Mouse (Mus musculus) cerebellum, adult 8-10 months (tissue): ENCODE measurements at regions not wholly inside any gene's neighbourhood (a gene's known extent, or its start where the extent isn't known, plus 50 kb on each side); places are given as distances from the start of the nearest gene placed in this dataset.

Experiments
- DNase-seq: peaks from one replicate; pipeline ENCODE4 v3.0.0; 2022

DNA sequence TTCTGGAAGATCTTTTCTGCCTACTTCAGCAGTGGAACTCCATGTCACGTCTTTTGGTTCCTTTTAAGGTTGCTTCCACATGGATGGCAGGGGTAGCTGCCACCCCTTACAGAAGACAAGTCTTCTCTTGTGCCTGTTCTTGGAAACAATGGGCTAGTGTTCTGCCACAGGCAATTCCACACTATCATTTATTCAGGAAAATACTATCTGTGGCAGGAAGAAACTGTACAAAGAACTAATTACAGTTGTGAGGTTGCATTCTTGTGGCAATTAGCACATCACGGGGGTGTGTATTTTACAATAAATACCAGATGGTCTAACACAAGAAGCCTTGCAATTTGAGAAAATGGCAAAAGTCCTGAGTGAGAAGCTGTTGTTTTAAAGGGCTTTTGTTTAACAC is 489.8 kb downstream of the Ccdc50 start:
- DNase-seq, result no peak

DNA sequence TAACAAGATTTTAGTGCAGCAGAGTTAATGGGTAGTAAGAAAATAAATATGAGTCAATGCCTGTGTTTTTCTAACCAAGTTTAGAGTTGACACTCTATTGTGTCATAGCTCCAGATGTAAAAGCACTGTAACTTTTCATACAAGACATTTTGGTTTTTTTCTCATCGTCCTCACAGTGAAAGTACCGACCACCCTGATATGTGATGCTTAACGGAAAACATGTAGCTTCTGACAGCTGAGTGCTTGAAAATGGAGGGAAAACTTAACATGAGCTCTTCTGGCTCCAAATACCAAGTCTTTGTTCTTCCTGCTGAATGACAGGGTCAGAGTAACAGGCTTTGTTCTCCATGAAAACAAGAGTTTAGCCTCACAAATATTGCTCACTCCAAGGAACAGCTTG is 490.3 kb downstream of the Ccdc50 start:
- no peak for DNase-seq

DNA sequence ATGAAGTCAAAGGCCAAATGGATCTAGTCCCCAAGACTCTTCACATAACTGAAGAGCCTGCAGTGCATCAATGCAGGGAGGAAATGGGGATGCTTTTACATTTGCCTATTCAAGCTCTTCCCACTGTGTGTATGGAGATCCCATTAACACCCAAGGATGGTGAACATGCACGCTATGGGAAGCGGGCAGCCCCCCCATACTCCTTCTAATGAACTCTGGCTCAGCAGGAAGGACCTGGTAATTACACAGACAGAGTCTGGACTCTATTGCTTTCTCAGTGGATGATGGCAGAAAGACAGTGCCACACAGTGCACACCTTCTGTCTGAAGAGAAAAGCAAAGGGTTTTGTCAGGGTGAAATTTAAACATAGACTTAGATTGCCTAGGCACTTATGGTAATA is 495.7 kb downstream of the Ccdc50 start:
- no peak for DNase-seq

DNA sequence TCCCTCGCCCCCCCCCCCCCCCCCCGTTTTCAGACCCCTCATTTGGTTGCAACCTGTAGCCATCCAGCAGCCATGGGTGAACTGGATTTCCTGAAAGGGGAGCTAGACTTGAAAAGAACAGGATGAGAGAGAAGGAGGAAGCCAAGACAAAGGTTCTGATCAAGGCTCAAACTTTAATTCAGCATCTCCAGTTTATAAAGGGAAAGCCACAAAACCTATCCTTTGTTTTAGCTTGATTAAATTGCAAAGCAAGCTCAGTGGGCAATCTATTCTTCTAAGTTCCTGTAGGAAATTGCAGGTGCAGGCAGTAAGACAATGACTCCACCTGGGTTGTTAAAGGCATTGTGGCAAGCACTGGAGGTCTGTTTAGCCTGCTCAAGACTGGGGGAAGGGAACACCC is 517.4 kb downstream of the Ccdc50 start:
- DNase-seq, result no peak

DNA sequence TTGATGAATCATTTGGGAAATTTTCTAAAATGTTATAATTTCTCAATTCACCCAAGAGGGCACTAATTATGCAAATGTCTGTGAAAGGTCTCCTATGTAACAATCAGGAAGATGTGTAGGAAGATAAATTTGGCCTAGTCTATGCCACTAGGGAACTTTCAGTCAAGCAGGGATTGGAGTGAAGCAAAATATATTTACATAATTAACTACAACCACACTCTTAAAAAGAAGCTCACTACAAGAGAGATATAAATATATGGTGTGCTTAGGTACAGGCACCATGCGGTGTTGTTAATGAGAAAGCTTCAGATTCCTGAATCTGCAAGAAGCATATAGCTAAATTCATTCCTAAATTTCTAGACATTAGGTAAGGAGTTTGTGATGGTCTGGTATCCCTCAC is 526.8 kb downstream of the Ccdc50 start:
- no peak for DNase-seq

DNA sequence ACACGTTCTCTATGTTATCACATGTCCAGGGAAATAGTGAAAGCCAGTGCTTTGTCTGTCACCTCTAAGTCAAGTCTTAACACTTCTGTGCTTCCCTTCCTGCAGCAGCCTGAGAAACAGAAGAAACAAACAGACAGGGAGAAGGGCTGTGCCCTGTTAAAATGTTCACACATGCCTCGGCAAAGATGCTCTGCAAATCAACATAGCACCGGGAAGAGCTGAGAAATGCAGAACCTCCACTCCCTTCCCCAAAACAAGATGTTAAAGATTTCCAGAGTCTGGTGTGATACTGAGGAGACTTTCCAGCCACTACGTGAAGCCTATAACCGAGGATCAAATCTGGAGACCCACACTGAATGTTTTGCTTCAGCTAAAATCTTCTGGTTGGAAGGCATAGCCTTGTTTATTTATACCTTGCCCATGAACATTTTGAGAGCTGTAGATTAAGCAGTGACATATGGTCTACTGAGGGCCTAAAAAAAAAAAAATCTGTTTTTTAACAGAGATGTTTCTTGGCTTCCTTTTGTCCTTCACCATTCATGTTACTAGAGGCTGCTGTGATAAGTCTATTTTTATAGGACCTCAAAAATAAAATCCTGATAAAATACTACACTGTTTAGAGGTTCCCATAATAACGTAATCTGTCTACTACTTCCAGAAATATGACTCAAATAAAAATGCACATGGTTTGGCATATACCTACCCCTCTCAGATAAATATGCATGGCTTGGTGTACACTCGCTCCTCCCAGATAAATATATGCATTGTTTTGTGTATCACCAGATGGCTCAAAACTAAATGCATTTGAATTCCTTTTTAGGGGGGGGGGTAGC is 537.1 kb downstream of the Ccdc50 start:
- no peak for DNase-seq

DNA sequence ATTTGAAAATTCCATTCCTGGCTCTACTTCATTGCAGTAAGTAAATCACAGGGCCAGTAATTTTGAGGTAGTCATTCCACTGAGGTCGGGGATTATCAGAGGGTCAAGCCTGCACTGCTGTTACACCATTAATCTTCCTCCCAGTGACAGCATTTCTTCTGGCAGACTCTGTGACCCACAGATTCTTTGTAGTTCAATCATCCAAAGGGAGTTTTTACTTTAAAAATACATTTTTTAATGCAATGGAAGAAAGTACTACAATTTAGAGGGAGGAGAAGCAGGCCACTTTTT is 537.6 kb downstream of the Ccdc50 start:
- no peak for DNase-seq

DNA sequence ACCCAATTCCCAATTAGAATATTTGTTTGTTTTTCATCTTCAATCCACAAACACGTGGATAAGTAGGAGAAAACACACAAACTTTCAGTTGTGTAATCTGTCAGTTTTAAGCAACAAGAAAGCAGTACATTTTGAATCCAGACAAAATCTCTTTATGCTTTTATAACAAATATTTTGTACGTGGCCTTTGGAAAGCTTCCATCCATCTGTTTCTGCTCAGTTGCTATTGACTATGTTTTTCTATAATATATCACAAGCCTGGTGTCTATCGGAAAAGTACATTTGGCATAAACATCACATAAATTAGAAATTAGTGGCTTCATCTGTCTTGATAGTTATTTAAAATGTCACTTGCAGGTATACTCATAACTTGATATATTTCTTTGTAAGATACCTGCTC is 560.6 kb downstream of the Ccdc50 start:
- DNase-seq, result no peak

DNA sequence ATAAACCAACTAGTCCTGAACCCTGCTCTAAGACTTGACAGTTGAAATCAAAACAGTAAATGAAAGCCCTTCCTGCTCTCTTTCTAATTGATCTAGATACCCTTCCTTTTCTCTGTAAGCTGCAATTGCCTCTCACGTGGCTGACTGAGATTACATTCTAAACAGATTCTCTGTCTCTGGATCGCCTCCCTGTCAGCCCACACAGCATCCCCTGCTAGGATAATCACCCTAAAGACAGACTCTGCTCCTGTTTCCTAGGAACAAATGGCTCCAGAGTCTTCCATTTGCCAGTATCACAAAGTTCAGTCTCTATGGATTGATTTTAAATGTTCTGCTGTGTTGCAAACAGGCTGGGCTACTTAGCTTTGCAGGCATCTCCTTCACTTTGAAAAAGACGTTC is 561.1 kb downstream of the Ccdc50 start:
- no peak for DNase-seq

DNA sequence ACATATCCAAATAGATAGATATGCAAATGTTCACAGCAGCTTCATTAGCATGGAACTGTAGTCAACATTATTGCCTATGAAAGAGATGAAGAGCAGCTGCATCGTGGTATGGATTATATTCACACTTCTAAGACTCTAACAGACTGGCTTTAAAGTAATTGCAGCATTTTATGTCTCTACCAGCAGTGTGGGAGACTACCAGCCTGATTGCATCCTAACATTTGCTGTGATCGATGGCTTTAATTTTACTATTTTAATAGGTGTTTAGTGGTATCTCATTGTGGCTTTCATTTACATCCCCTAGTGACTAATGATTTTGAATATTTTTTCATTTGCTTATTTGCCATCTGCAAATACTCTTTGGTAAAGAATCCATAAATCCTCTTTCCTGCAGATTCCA is 574.1 kb downstream of the Ccdc50 start:
- DNase-seq, result no peak

DNA sequence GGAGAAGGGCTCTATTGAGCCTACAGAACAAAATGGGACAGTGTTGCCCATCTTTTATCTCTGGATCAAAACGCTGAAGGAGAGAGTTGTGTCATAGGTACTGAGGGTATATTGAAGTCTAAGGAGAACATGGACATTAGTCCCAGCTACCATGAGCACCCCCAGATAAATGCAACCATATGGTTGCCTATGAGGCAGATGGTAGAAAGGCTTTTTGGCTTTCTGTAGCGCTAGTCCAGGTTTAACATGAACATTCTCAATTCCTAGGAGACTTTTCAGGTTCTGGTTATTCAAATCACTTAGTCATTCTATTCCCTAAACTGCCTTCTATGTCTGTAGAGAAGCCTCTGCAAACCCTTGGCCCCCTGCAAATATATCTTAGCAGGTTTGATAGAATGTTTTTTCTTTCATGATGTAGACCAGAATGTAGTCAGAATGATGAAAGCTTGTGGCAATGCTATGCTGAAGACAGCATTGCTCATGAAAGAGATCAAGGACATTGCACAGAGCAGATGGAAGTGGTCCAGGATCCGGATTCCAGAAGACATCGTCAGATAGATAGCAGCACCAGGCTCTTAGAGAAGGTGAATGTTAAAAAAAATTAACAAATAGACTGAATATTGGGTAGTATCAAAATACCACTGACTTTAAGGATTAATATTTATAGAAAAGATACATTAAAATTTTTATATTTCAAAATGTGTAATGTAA is 590.2 kb downstream of the Ccdc50 start:
- DNase-seq, result peak; percentile 6

DNA sequence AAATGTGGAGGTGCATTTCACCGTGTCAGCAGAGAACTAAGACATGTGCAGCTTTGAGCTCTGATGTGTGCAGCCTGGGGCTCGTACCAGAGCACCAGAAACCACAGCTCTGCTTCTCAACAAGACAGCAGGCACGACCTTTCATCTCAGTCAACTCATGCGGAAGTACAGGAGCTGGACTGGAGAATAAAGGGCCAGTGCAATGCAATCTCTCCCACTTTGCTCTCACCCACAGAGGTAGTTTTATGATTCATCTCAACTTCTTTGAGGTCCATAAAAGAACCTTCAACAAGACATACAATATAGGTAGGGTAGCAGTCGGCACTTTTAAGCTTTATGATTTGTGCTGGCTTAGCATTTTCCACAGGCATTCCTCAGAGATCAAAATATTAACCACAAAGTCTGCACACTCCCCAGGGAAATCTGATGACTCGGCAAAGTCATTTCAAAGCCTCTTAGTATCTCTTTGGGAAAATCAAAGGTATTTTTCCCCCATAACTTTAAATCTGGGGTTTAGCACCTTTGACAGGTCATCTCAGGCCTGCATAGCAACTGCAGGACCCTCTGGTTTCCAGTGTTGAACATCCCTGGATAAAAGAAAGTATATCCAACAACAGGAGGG is 626.7 kb downstream of the Ccdc50 start:
- no peak for DNase-seq

DNA sequence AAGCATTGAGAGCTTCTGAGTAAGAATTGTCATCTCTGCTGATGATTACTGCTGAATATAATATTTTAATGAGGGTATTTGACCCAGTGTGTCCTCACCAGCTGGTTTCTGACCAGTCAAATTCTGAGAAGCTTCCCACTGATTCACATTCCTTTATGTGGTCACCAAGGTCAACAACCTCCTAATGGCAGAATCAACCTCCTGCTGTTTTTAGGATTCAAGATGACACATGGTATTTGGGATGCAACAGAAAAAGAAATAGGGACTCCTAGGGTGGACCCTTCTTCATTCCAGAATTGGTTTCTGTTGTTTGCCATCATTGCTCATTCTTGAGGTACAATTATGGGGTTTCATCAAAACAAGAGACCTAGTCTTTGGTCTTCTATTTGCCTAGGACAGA is 629.6 kb downstream of the Ccdc50 start:
- DNase-seq, result no peak

DNA sequence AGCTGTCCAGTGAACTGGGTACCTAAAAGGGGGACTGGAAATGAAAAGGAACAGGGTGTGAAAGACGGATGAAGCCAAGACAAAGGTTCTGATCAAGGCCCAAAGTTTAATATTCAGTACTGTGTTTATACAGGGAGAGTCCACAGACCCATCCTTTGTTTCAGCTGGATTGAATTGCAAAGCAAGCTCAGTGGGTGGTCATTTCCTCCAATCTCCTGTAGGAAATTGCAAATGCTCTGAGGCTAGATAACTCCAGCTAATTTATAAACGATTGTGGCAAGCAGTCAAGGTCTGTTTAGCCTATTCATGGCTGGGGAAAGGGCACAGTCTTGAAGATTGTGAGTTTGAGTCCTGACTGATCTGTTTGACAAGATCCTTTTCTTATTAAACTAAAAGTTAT is 650.3 kb downstream of the Ccdc50 start:
- DNase-seq, result no peak

DNA sequence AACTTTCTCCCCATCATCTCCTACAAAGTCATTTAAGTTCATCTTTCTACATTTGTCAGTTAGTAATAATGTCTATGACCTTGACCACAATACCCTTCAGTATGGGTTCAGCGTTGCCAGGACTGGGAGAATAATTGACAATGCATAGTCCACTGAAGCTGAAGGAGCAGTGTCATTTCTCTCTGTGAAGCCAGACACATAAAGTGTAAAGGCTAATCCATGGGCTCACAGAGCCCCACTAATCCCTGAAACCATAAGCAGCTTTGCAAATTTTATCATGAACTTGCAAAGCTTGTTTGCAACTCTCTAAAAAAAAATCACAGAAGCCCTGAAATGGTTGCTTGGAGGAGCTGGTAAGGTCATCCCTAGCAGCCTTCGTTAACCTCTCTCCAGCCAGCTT is 654.4 kb downstream of the Ccdc50 start:
- DNase-seq, result no peak

DNA sequence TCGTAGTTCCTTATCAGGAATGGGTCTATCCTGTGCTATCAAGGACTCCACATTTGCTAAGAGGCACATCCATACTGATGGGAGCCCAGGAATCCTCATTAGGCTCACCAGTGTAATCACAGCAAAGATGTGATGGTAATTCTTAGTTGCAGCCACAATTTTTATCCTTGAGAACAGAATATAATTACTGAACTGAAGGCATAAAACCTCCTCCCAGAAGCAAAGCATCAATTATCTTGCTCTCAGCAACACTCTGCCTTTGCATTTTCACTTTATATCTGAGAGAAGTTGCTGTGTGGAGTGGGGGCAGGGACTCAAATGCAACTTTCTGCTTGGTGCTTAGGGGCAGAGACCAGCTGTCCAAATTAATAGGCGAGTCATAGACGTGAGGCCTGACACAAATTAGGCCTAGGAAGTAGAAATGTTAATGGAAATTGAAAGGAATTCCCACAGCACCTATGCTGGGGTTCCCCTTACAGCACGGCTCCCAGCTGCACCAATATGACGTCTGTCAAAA is 676.2 kb downstream of the Ccdc50 start:
- DNase-seq, result no peak

DNA sequence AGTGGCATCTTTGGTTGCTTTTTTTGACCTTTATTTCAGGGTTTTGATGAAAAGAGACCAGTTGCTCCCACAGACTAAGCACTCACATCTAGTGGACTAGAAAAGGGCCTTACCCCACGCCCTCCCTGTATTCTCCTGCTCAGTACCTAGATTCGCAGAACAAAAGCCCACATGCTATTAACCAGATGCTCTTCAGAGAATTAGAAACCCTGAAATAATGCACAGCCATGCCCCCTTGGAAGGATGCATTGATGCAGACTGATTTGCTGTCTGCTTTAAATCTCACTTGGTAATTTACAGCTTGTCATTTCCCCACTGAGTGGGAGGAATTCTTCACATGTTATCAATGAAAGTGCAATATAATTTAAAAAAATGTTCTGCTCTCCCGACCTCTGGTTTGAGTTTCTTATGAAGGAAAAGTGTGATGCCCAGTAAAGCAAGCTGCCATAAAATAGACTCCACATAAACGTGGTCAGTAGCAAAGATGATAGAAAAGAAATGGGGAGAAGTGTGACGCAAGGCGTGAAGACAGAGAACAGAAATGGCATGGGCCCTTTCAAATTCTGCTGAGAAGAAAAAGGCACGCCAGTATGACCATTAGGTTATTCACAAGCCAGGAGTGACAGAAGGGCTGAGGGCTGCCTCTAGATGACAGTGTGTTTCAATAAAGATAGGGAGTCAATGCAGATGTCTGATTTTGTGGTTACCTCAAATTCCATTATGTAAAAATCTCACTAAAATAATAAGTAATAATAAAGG is 669.8 kb downstream of the Fgf12 start:
- no peak for DNase-seq

DNA sequence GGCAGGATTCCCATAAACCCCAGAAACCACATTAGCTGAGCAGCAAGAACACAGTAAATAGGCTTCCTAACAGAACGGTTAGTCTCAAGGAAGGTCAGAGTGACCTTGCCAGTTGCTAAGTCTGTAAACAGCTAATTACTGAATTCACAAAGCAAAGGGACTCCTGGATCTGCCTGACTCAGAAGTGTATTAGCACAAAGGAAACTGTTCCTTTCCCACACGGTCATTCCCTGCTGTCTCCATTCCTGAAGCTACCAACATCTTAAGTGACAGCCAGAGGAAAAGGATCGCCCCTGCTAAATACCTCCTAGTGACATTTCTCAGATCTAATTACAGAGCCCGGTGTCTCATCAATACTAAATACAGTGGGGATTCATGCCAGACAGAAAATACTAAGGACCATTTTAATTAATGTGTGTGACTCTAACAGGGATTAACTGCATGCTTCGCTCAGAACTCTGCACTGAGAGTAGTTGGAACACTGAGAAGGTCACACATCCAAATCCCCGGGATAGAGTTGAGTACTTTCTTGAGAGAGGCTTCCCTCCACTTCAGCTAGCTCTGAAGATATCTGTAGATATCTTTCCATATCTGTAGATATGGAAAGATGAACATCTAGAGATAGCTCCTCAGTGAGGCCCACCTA is 663.3 kb downstream of the Fgf12 start:
- no peak for DNase-seq

DNA sequence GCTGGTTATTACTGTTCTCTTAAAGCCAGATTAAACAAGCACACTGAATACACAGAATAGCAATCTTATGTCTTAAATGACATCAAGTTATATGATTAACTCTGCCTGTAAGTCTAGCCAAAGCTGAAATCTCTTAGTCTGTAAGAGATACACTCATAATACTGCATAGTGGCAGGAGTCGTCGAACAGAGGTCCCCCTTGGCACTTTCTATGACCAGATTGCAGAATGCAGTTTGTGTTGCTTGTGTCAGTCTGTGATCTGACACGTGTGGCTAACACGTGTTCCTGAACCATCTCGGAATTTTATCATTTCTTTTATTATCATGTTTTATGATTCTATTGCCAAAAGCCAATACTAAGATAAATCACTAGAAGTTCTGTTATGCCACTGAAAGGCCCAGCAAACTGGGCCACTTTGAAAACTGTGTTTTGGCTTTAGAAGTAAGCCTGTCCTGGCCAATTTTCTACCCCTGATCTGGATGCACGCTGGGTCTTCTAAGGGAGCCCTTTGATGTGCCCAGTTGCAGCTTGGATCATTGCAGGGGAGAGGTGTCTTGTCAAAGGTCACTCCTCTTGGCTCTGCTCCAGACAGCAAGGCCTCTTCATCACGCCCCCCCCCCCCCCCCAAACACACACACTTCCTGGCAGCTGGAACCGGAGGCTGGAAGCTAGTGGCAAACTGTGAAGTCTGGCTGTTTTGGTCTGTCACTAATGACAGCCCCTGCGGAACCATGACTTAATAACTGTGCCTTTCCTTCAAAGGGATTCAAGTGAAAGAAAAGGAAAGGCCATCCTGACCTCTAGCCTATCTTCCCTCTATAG is 648.4 kb downstream of the Fgf12 start:
- DNase-seq, result no peak

DNA sequence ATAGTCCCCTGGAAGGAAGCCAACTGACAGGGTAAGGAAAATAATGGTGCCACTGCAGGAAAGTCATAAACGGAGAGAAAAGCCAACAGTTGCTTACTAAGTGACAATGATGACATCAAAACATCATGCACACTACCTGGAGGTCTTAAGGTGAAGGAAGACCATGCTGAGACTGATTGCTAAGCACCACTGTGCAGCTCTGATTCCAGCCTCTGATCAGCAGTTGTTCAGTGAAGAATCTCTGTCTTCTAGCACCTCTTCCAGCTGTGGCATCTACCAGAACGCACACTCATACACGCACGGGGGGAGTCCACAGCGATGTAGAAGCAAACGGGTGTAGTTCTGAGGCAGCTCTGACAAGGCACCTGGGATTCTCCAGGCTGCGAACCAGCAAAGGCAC is 647.8 kb downstream of the Fgf12 start:
- no peak for DNase-seq

DNA sequence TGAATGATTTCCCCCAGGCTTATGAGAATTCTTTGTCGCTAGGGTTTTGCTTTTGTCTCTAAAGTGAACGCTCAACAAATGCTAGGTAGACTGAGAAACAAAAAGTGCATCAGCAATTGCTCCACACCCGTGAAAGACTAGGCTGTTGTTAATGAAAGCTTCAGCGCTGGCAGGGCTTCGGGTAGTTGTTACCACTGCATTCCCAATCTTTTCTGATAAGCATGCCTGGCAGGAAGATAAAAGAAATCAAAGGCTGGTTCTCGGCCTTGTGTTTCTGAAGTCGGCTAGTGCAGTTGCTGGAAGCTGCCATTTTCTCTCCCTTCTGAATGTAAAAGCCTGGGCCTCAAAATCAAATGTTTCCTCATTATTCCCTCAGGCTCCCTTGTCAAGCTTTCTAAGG is 647.0 kb downstream of the Fgf12 start:
- DNase-seq, result no peak

DNA sequence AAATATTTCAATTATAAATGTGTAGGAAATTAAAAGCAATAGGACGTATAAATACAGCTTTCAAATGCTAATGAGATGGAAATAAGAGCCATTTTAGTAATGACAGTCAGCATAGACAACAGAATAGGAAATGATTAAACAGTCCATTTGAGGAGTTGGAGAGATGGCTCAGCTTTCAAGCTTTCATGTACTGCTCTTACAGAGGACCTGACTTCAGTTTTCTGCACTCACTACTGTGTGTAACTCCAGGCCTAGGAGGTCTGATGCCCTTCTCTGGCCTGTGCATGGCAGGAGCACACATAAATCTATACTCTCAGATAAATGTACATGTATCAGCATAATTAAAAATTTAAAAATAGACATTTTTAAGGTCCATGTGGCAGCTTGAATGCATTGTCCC is 643.1 kb downstream of the Fgf12 start:
- DNase-seq, result no peak
